Mouse (Mus musculus) spleen, adult 18-20 months (tissue): ENCODE results near the gene Btnl4.
"Not testable (repeated sequence)": the region's sequence is repeated elsewhere in the genome, so short reads cannot be mapped to it uniquely, and the experiment has no call there.

ENCODE experiments used
- DNase-seq, 2 experiments: peaks; one replicate each; pipeline ENCODE4 v3.0.0; 2022; ENCODE audit warnings: mixed read lengths in 2 of 2

The Btnl4 gene

DNA sequence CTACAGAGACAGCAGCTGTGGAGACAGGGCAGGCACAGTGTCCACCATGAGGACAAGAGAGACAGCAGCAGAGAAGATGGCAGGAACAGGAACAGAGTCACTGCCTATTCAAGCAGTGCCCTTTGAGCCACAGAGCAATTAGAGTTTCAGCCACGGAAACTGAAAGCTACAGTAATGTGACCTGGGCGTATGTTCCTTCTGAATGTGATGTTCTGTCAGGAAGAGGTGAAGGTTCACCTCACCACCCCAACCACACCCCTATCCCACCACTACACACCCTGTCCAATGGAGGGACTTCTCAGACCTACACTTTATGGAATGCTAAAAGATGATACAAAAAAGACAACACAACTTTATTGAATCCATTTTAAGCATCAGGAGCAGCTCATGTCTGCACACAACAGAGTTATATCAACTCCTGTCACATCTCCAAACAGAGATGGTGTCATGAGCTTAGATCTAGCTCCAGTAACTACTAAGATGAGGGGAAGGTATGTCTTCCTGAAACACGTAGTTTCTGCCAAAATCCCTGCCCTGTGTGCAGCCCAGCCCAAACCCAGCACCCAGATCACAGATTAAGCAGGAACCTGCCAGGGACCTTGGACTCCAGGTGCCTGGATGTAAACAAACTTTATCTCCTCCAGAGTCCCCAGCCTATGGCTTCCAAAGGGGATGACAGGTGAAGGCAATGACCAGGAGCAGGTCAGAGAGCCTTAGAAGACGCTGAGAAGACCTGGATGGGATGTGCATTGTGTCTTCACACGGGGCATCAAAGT lies at the start of gene Btnl4:
Gene Btnl4 (minus strand): TSS at position 81 of the 776 bp plus-strand sequence.
- not testable (repeated sequence) for DNase-seq

DNA sequence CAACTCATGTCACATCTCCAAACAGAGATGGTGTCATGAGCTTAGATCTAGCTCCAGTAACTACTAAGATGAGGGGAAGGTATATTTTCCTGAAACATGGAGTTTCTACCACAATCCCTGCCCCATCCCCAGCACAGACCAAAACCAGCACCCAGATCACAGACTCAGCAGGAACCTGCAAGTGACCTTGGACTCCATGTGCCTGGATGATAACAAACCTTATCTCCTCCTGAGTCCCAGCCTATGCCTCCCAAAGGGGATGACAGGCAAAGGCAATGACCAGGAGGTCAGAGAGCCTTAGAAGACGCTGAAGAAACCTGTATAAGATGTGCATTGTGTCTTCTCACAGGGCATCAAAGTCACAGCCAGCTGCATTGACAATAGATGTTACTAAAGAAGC lies 41.9 kb upstream of the Btnl4 start:
- no peak for DNase-seq

DNA sequence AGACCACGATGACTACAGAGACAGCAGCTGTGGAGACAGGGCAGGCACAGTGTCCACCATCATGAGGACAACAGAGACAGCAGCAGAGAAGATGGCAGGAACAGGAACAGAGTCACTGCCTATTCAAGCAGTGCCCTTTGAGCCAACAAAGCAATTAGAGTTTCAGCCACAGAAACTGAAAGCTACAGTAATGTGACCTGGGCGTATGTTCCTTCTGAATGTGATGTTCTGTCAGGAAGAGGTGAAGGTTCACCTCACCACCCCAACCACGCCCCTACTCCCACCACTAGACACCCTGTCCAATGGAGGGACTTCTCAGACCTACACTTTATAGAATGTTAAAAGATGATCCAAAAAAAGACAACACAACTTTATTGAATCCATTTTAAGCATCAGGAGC lies 41.5 kb upstream of the Btnl4 start:
- DNase-seq, result not testable (repeated sequence)

DNA sequence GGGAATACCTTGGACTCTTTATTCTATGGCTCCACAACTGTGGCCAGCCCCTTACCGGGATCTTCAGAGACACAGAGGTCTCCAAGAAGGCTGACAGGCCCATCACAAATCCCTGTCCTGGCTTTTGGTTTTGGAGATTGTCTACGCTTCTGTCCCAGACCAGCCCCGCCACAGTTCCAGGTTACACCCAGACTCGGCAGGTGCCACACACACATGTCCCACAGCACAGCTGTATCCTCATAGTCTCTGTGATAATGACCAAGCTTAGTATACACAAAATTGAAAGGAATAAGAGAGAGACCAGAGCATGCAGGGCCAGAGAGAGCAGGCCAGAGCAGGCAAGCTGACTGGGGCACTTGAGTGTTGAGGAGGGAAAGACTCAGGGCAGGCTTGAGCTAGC lies 40.7 kb upstream of the Btnl4 start:
- no peak for DNase-seq

DNA sequence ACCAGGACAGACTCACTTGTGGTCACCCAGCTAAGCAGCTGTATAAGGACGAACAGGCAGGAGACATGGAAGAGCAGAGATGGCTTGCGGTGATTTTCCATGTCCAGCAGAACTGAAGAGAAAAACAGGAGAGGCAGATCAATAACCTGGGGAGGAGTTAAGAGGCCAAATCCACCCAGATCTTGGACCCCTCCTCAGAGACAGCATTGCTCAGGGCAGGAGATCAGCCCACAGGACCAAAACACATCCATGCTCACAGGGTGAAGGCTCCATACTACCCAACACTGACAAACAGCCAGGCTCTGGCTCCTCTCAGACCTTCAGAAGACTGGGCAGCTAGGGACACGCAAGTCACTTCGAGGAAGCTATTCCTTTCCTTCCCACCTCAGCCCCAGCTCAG lies 40.1 kb upstream of the Btnl4 start, which contains the start of gene Btnl6:
Gene Btnl6 (minus strand): TSS at position 101 of the 400 bp plus-strand sequence.
- DNase-seq, result no peak

DNA sequence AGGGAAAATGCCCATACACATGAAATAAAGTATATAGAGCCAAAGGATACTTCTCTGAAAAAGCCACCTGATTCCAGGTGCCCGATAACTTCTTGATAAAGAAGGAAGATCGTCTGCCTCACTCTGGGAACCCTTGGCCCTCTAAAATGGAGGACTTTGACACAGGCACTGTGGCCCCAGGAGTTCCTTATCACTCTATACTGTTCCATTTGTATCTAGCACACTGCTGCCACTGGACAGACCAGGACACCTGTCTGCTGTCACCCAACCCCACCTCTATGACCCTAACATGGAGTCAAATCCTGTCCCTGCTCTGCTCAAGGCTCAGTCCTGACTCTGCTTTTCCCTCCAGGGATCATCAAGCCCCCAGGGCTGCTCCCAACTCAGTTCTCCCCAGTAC lies 39.4 kb upstream of the Btnl4 start:
- DNase-seq, result no peak

DNA sequence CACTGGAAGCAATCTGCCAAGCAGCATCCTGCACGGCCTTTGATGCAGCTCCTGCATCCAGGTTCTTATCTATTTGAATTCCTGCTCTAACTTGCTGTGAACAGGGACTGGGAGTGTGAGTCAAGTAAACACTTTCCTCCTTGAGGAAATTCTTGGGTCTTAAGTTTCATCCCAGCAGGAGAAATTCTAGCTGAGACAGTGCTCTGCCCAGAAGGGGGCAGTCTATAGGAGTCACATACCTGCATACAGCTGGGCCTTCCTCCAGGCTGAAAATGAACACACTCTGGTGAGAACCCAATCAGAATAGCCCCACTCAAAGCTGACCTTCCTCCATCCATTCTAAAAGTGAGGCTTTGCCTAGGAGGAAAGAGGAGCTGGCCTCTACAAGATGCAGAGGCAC lies 34.6 kb upstream of the Btnl4 start:
- not testable (repeated sequence) for DNase-seq

DNA sequence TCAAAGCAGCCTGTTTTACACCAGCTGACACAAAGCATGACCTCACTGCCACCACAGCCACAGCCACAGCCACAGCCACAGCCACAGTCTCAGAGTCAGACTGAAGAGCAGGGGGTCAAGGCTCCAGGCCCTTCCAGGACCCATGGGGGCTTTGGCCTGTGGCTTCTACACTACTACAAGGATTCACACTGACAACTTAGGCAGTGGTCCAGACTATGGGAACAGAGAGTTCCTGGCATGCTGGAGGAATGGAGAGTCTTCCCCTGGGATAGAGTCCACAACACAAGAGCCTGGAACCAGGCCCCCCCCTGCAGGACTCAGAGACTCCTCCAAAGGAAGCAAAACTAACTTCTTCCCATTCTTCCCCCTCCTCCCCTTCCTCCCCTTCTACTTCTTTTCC lies 30.5 kb upstream of the Btnl4 start:
- DNase-seq, result no peak

DNA sequence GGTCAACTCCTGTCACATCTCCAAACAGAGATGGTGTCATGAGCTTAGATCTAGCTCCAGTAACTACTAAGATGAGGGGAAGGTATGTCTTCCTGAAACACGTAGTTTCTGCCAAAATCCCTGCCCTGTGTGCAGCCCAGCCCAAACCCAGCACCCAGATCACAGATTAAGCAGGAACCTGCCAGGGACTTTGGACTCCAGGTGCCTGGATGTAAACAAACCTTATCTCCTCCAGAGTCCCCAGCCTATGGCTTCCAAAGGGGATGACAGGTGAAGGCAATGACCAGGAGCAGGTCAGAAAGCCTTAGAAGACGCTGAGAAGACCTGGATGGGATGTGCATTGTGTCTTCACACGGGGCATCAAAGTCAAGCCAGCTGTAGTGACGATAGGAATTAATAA lies 20.6 kb upstream of the Btnl4 start:
- not testable (repeated sequence) for DNase-seq

DNA sequence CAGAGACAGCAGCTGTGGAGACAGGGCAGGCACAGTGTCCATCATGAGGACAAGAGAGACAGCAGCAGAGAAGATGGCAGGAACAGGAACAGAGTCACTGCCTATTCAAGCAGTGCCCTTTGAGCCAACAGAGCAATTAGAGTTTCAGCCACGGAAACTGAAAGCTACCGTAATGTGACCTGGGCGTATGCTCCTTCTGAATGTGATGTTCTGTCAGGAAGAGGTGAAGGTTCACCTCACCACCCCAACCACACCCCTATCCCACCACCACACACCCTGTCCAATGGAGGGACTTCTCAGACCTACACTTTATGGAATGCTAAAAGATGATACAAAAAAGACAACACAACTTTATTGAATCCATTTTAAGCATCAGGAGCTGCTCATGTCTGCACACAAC lies 20.2 kb upstream of the Btnl4 start:
- DNase-seq, result not testable (repeated sequence)

DNA sequence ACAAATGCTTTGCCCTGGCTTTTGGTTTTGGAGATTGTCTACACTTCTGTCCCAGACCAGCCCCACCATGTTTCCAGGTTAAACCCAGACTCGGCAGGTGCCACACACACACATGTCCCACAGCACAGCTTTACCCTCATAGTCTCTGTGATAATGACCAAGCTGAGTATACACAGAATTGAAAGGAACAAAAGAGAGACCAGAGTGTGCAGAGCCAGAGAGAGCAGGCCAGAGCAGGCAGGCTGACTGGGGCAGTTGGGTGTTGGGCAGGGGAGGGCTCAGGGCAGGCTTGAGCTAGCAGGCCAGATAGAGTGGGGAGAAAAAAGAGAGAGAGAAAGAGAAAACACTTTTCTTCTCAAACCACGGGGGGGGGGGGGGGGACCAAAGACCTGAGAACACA lies 19.4 kb upstream of the Btnl4 start:
- no peak for DNase-seq

DNA sequence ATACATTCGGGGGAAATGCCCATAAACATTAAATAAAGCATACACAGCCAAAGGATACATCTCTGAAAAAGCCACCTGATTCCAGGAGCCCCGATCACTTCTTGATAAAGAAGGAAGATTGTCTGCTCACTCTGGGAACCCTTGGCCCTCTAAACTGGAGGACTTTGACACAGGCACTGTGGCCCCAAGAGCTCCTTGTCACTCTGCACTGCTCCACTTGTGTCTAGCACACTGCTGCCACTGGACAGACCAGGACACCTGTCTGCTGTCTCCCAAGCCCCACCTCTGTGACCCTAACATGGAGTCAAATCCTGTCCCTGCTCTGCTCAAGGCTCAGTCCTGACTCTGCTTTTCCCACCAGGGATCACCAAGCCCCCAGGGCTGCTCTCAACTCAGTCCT lies 18.0 kb upstream of the Btnl4 start:
- not testable (repeated sequence) for DNase-seq

DNA sequence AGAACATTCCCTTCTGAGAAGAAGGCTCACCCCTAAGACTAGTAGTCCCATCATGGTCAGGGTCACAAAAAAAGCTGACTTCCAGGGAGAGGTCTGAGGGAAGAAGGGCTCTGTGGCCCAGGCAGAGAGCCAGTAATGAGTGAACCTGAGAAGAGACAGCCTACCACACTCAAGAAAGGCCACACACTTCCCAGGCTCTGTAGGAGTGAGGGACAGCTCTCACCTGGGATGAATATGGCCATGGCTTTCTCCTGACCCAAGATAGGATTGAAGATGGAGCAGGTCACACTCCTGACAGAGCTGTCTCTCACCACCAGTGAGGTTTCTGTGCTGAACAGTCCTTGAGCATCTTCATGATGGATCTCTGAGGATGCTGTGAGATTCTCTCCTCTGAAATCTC lies 15.7 kb upstream of the Btnl4 start:
- DNase-seq, result no peak

DNA sequence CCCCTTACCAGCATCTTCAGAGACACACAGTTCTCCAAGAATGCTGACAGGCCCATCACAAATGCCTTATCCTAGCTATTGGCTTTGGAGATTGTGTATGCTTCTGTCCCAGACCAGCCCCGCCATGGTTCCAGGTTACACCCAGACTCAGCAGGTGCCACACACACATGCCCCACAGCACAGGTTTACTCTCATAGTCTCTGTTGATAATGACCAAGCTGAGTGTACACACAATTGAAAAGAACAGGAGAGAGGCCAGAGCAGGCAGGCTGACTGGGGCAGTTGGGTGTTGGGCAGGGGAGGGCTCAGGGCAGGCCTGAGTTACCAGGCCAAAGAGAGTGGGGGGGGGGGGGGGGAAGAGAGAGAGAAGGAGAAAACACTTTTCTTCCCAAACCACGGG lies 691 bp downstream of the Btnl4 start:
- DNase-seq, result no peak

DNA sequence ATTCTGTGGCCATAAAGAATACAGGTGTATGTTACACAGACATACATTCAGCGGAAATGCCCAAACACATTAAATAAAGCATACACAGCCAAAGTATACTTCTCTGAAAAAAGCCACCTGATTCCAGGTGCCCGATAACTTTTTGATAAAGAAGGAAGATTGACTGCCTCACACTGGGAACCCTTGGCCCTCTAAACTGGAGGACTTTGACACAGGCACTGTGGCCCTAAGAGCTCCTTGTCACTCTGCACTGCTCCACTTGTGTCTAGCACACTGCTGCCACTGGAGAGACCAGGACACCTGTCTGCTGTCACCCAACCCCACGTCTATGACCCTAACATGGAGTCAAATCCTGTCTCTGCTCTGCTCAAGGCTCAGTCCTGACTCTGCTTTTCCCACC lies 2.1 kb downstream of the Btnl4 start:
- no peak for DNase-seq

DNA sequence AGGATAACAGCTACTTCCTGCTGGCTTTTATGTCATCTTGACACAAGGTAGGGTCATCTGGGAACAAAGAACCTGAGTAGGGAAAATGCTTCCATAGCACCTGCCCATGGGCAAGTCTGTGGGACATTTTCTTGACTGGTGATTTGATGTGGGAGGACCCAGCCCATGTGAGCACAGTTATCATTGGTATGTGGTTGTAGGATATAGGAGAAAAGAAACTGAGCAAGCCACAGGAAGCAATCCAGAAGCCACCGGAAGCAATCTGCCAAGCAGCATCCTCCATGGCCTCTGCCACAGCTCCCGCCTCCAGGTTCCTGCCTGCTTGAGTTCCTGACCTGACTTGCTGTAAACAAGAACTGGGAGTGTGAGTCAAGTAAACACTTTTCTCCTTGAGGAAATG lies 6.6 kb downstream of the Btnl4 start:
- no peak for DNase-seq

DNA sequence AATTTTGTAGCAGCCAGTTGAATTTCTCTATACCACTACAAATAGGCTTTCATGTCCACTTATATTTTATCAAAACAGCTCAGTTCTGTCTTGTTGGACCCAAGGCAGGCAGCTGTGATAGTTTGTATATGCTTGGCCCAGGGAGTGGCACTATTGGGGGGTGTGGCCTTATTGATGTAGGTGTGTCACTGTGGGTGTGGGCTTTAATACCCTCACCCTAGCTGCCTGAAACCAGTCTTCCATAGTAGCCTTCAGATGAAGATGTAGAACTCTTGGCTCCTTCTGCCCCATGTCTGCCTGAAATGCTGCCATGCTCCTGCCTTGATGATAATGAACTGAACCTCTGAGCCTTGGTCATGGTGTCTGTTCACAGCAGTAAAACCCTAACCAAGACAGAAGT lies 11.2 kb downstream of the Btnl4 start:
- not testable (repeated sequence) for DNase-seq

DNA sequence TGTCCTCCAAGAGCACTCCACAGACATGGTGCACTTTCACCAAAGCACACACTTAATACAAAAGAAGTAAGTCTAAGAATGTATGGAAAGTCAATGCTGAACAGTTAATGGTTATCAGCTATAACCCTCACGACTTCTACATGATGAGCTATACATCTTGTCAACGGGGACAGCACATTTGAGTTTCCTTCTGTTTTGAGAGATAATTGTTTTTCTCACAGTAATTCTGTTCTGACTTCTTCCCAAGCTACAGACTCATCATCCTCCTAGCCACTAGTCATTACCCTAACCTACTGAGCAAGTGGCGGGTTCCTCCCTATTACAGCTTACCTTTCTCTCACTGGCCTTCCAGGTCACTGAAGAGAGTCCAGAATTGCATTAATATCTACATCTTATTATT lies 17.9 kb downstream of the Btnl4 start:
- no peak for DNase-seq

DNA sequence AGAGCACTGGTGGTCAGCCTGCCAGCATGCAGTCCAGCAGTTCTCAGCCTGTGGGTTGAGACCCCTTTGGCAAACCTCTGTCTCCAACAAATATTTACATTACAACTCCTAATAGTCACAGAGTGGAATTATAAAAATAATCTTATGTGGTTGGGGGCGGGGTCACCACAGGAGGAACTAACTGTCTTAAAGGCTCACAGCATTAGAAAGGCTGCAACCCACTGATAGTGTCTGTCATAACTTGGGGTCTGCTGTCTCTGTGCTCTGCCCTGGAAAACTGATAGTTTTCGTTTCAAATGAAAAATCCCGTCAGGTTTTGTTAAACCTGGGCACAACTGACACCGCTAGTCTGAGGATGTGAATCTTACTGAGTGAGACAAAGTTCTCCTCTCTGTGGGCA lies 19.4 kb downstream of the Btnl4 start:
- DNase-seq, result no peak

DNA sequence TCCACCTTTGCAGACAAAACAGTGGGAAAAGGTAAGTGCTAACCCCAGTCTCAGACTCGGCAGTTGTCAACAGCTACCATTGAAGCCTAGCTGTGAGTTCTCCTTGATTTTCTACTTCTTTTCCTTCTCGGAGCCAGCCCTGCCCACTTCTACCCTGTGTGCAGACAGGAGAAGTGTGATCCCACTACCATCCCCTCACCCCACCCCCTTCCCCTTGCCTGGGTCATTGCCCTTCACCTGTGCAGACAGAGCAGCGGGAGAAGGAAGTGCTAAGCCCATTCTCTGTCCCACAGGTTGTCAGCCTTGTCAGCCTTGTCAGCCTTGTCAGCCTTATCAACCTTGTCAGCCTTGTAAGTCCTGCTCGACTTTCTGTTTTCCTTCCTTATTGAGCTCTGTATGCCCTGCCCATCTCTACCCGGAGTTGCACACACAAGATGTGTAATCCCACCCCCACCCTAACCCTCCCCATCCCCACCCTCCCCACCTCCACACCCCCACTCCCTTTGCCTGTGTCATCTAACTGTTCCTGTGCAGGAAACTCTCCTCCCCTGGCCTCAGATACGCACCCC lies 28.6 kb downstream of the Btnl4 start:
- DNase-seq, result no peak

DNA sequence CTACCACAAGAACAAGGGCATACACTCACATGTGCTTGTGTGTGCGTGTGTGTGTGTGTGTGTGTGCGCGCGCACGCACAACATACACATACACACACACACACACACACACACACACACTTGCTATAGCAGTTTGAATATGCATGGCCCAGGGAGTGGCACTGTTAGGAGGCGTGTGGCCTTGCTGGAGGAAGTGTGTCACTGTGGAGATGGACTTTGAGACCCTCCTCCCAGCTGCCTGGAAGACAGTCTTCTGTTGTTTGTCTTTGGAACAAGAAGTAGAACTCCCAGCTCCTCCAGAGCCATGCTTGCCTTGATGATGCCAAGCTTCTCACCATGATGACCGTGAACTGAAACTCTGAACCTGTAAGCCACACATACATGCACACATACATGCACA lies 35.1 kb downstream of the Btnl4 start:
- DNase-seq, result no peak

DNA sequence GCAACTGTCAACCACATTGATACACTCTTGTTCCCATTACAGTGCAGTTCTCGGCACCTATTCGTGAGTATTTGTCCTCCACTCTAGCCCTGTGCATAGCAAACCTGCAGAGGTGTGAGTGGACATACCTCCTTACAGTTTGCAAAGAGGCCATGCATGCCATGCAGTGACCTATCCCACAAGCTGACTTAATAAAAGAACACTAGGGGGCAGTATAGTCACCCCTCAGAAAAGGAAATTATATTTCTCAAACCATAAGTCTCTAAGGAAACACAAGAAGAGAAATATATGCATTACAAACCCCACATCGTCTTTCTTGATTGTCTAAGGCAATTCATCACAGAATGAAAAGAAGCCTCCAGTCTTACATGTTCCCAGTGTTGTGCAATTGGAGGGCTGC lies 37.3 kb downstream of the Btnl4 start:
- DNase-seq, result no peak

DNA sequence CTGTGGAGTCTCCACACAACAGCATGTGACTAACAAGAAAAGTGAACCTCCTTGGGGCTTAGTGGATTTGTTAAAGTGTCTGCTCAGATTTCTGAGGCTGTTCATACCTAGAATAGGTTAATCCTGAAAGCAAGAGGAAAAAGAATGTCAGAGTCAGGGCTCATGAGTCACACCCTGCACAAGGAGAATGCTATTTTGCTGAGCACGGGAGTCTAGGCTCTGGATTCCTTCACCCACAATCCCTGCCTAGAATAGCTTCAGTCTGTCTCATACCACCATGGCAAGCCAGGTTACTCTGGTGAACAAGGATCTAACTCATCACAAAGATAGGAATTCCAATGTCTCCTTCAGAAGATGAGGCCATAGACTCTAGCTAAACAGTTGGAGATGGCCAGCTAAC lies 38.5 kb downstream of the Btnl4 start:
- DNase-seq, result no peak

DNA sequence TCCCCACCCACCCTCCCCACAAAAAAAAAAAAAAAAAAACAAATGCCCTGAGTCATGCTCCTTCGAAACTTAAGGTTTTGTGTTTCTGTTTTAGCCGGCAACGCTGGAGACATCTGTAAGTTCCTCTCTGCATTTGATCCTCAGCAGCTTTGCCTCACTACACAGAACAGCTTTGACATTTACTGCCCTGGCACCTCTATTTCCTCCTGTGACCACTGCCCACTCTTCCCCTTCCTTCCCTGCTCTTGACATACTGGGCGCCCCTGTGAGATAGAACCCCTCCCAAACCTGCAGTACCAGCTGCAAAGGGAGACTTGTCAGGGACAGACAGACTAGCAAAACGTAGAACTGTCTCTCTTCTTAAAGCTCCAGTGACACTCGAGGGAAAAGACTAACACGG lies 39.5 kb downstream of the Btnl4 start:
- DNase-seq, result no peak

DNA sequence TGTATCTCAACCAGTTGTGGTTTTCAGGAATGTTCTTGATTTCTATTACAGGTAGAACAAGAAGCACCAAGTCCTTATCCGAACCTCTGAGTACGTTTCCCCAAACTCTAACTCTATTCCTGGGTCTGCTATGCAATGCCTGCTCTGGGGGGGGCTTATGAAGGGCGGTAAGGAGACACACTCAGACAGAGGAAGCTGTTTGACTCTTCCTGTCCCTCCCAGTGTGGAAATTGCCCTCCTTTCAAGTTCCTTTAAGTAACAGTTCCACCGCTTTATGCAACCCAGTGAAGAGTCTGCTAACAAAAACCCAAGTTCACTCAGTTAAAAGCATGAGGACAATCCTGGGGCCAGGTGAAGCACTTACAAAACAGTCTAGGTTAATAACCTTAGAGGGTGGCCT lies 40.0 kb downstream of the Btnl4 start:
- DNase-seq, result no peak
